Mouse (Mus musculus): ENCODE measurements around the gene Dnmt3a. TPM values are rescaled to one million over a fixed set of nuclear protein-coding genes. Genes with fewer than 3 reads are reported as not detected.
A peak's percentile ranks its signal among the peaks of the same experiment; 100 is the strongest.
"Not testable (repeated sequence)": the region's sequence is repeated elsewhere in the genome, so short reads cannot be mapped to it uniquely, and the experiment has no call there.

The Dnmt3a gene
- total RNA-seq, 4 experiments from 2014 or later: 46.0 to 59.4 (median 50.9) TPM

- DNase-seq (ENCODE audit: low spot score): no peak
These were observed 110.0 kb downstream of the Dnmt3a start for GRCm38 (mm10) chr12:3915852-3916251.

- no peak for DNase-seq (ENCODE audit: low spot score)
These were observed 112.0 kb downstream of the Dnmt3a start for GRCm38 (mm10) chr12:3917668-3918341.

GRCm38 (mm10) chr12:3918577-3918976 is 112.8 kb downstream of the Dnmt3a start:
- no peak for DNase-seq (ENCODE audit: low spot score)

GRCm38 (mm10) chr12:3919423-3919822 is 113.6 kb downstream of the Dnmt3a start:
- DNase-seq (ENCODE audit: low spot score): no peak

- DNase-seq (ENCODE audit: low spot score): peak; percentile 46
These were observed 120.3 kb downstream of the Dnmt3a start for GRCm38 (mm10) chr12:3926127-3926526.

- DNase-seq (ENCODE audit: low spot score): no peak
These were observed 123.0 kb downstream of the Dnmt3a start for GRCm38 (mm10) chr12:3928841-3929240.

GRCm38 (mm10) chr12:3930090-3930865 is 124.5 kb downstream of the Dnmt3a start:
- DNase-seq (ENCODE audit: low spot score): not testable (repeated sequence)

- DNase-seq (ENCODE audit: low spot score): no peak
These were observed 136.2 kb downstream of the Dnmt3a start for GRCm38 (mm10) chr12:3942026-3942425.

GRCm38 (mm10) chr12:3944454-3945073 is 138.8 kb downstream of the Dnmt3a start:
- DNase-seq (ENCODE audit: low spot score): no peak

GRCm38 (mm10) chr12:3947503-3947902 is 141.7 kb downstream of the Dnmt3a start:
- DNase-seq (ENCODE audit: low spot score): no peak

- DNase-seq (ENCODE audit: low spot score): no peak
These were observed 148.8 kb downstream of the Dnmt3a start, which contains the start of gene Pomc for GRCm38 (mm10) chr12:3954651-3955050. TSS of gene Pomc (plus strand) at chr12:3954951.

- DNase-seq (ENCODE audit: low spot score): no peak
These were observed 149.6 kb downstream of the Dnmt3a start for GRCm38 (mm10) chr12:3955371-3955770.

- no peak for DNase-seq (ENCODE audit: low spot score)
These were observed 150.5 kb downstream of the Dnmt3a start for GRCm38 (mm10) chr12:3956351-3956750.

GRCm38 (mm10) chr12:3959791-3960543 is 154.2 kb downstream of the Dnmt3a start:
- peak; percentile 95 for DNase-seq (ENCODE audit: low spot score)

- peak; percentile 9 for DNase-seq (ENCODE audit: low spot score)
These were observed 154.7 kb downstream of the Dnmt3a start for GRCm38 (mm10) chr12:3960553-3960952.

Other genes with a start within 250 kb of the Dnmt3a start
- 1 to 10 TPM; 6.8 to 9.1 (median 8.4) TPM for gene Dtnb, start 233.6 kb upstream of the Dnmt3a start, total RNA-seq (2022)
- under 1 TPM in 3 of 4 experiments, not detected in 1; 0.46 to 0.75 (median 0.56) TPM for gene Pomc, start 148.9 kb downstream of the Dnmt3a start, total RNA-seq (2022)
- gene Efr3b, start 232.9 kb downstream of the Dnmt3a start, total RNA-seq (2022): 1 to 10 TPM; 5.6 to 8.2 (median 7.0) TPM